Mouse (Mus musculus) macrophage (primary cell): Measurements from ENCODE around the gene Paox. TPM values are rescaled to one million over a fixed set of nuclear protein-coding genes. Genes with fewer than 3 reads are reported as not detected.
"Not testable (repeated sequence)": the region's sequence is repeated elsewhere in the genome, so short reads cannot be mapped to it uniquely, and the experiment has no call there.

Experiments
- H3K27ac ChIP-seq: fragments of 350-480 bp; formaldehyde crosslinking; 2 replicates; pipeline ENCODE4 v1.9.0; 2021
- H3K36me3 ChIP-seq: fragments of 350-480 bp; formaldehyde crosslinking; 2 replicates; pipeline ENCODE4 v1.9.0; 2021; ENCODE audit errors: inconsistent target
- H3K4me3 ChIP-seq: fragments of 350-480 bp; formaldehyde crosslinking; 2 replicates; pipeline ENCODE4 v1.9.0; 2021; ENCODE audit errors: inconsistent target
- H3K79me2 ChIP-seq: fragments of 350-480 bp; formaldehyde crosslinking; 2 replicates; pipeline ENCODE4 v1.9.0; 2021; ENCODE audit errors: inconsistent target
- WGBS: methylation state at CpG from one replicate; pipeline ENCODE4 v1.1.7; 2026; ENCODE audit warnings: inconsistent platforms; ENCODE audit not compliant: missing documents; 5-methylcytosine and 5-hydroxymethylcytosine counted together
- polyA plus RNA-seq: library from polyadenylated mRNA; stranded (reverse); fragments of 250-400 nt; gene quantifications from 3 replicates; pipeline ENCODE4 v1.2.4, GENCODE M21; 2018; ENCODE audit warnings: inconsistent platforms

Paox gene
- polyA plus RNA-seq, 1 experiment from 2014 or later = 20.7 TPM

GRCm38 (mm10) chr7:140132184-140132583, 16.6 kb downstream of the Paox start:
- not testable (repeated sequence) for H3K27ac ChIP-seq, H3K4me3 ChIP-seq
- H3K36me3 ChIP-seq = peaks cover 17% of the 10 kb centered on the region
- 41% methylated on average over 5 of the region's 7 CpGs for WGBS
- peaks cover 17% of the 10 kb centered on the region; the same call in 1 of the 2 replicates for H3K79me2 ChIP-seq

- WGBS = 29% methylated on average over 2 of the region's 7 CpGs
Measured at GRCm38 (mm10) chr7:140134033-140134432, 18.4 kb downstream of the Paox start.

GRCm38 (mm10) chr7:140135106-140135770, 19.6 kb downstream of the Paox start:
- peaks cover 6% of the 10 kb centered on the region; the same call in 1 of the 2 replicates for H3K36me3 ChIP-seq
- H3K79me2 ChIP-seq = no peaks in the 10 kb centered on the region
- 95% methylated on average over 2 of the region's 5 CpGs for WGBS
- no peak overlapping the region for H3K4me3 ChIP-seq
- no peak overlapping the region for H3K27ac ChIP-seq

More at GRCm38 (mm10) chr7:140134033-140134432, 18.4 kb downstream of the Paox start:
- peaks cover 17% of the 10 kb centered on the region for H3K36me3 ChIP-seq
- not testable (repeated sequence) for H3K4me3 ChIP-seq, H3K79me2 ChIP-seq, H3K27ac ChIP-seq

- Histone ChIP-seq H3K36me3 (no peaks in the 10 kb centered on the region; the same call in 1 of the 2 replicates), H3K4me3 (peak within 1 kb of the TSS; percentile 58)
- WGBS = 3% methylated on average over 39 of the region's 39 CpGs
Measured at GRCm38 (mm10) chr7:140137135-140138020, 21.8 kb downstream of the Paox start, which contains the start of gene Mtg1. Mtg1 (plus strand) TSS chr7:140137564.

GRCm38 (mm10) chr7:140138021-140138310, 22.4 kb downstream of the Paox start:
- WGBS = 1% methylated on average over 8 of the region's 8 CpGs
- peak overlapping the region; percentile 58 for H3K4me3 ChIP-seq
- no peaks in the 10 kb centered on the region; the same call in 1 of the 2 replicates for H3K36me3 ChIP-seq
- H3K27ac ChIP-seq = peak overlapping the region; percentile 52
- H3K79me2 ChIP-seq = no peaks in the 10 kb centered on the region

More at GRCm38 (mm10) chr7:140137135-140138020, 21.8 kb downstream of the Paox start, which contains the start of gene Mtg1:
- H3K27ac ChIP-seq = peak within 1 kb of the TSS; percentile 52
- H3K79me2 ChIP-seq = no peaks in the 10 kb centered on the region

- no peak overlapping the region for H3K4me3 ChIP-seq
- no peak overlapping the region for H3K27ac ChIP-seq
- no peaks in the 10 kb centered on the region; the same call in 1 of the 2 replicates for H3K36me3 ChIP-seq
- WGBS = 4% methylated on average over 14 of the region's 14 CpGs
- no peaks in the 10 kb centered on the region for H3K79me2 ChIP-seq
Measured at GRCm38 (mm10) chr7:140141350-140141749, 25.8 kb downstream of the Paox start.

GRCm38 (mm10) chr7:140144550-140144949, 29.0 kb downstream of the Paox start:
- no peaks in the 10 kb centered on the region for H3K79me2 ChIP-seq
- no peak overlapping the region for H3K27ac ChIP-seq
- 90% methylated on average over 4 of the region's 4 CpGs for WGBS
- no peaks in the 10 kb centered on the region; the same call in 1 of the 2 replicates for H3K36me3 ChIP-seq
- no peak overlapping the region for H3K4me3 ChIP-seq

- WGBS = 13% methylated on average over 27 of the region's 28 CpGs
- Histone ChIP-seq H3K79me2 (no peaks in the 10 kb centered on the region), H3K27ac (no peak overlapping the region), H3K4me3 (no peak overlapping the region), H3K36me3 (peaks cover 6% of the 10 kb centered on the region; the same call in 1 of the 2 replicates)
Measured at GRCm38 (mm10) chr7:140153383-140153782, 37.8 kb downstream of the Paox start.

GRCm38 (mm10) chr7:140153829-140154217, 38.2 kb downstream of the Paox start:
- H3K36me3 ChIP-seq = peaks cover 6% of the 10 kb centered on the region; the same call in 1 of the 2 replicates
- no peak overlapping the region for H3K4me3 ChIP-seq
- H3K27ac ChIP-seq = no peak overlapping the region
- WGBS = 41% methylated on average over 4 of the region's 4 CpGs
- no peaks in the 10 kb centered on the region for H3K79me2 ChIP-seq

GRCm38 (mm10) chr7:140154218-140154927, 38.8 kb downstream of the Paox start, which contains the start of gene Sprn:
Sprn (minus strand) TSS chr7:140154877.
- Histone ChIP-seq H3K27ac (no peak within 1 kb of the TSS), H3K79me2 (no peaks in the 10 kb centered on the region), H3K4me3 (no peak within 1 kb of the TSS), H3K36me3 (peaks cover 6% of the 10 kb centered on the region; the same call in 1 of the 2 replicates)
- WGBS = 14% methylated on average over 28 of the region's 28 CpGs

- 76% methylated on average over 3 of the region's 3 CpGs for WGBS
- H3K79me2 ChIP-seq = no peaks in the 10 kb centered on the region
- H3K4me3 ChIP-seq = no peak overlapping the region
- no peaks in the 10 kb centered on the region for H3K36me3 ChIP-seq
- H3K27ac ChIP-seq = no peak overlapping the region
Measured at GRCm38 (mm10) chr7:140160363-140160762, 44.8 kb downstream of the Paox start.

GRCm38 (mm10) chr7:140164664-140165063, 49.1 kb downstream of the Paox start, which contains the start of gene Olfr522:
Olfr522 (minus strand) TSS chr7:140164764.
- no peaks in the 10 kb centered on the region for H3K79me2 ChIP-seq
- H3K36me3 ChIP-seq = no peaks in the 10 kb centered on the region
- H3K27ac ChIP-seq = no peak within 1 kb of the TSS
- WGBS = 83% methylated on average over 7 of the region's 7 CpGs
- H3K4me3 ChIP-seq = no peak within 1 kb of the TSS

- Histone ChIP-seq H3K79me2 (no peaks in the 10 kb centered on the region), H3K36me3 (no peaks in the 10 kb centered on the region), H3K4me3 (no peak overlapping the region), H3K27ac (no peak overlapping the region)
- 67% methylated on average over 1 of the region's 1 CpGs for WGBS
Measured at GRCm38 (mm10) chr7:140167950-140168349, 52.4 kb downstream of the Paox start.

GRCm38 (mm10) chr7:140169386-140169785, 53.8 kb downstream of the Paox start:
- H3K27ac ChIP-seq = no peak overlapping the region
- no peaks in the 10 kb centered on the region for H3K36me3 ChIP-seq
- H3K4me3 ChIP-seq = no peak overlapping the region
- 94% methylated on average over 4 of the region's 4 CpGs for WGBS
- no peaks in the 10 kb centered on the region for H3K79me2 ChIP-seq
